Mouse (Mus musculus) MEL (cell line): ENCODE data around the gene Gmppb. TPM values are rescaled to one million over a fixed set of nuclear protein-coding genes. Genes with fewer than 3 reads are reported as not detected.
A peak's percentile ranks its signal among the peaks of the same experiment; 100 is the strongest.

ENCODE experiments used
- DNase-seq: peaks from one replicate; pipeline ENCODE4 v3.0.0; 2011; ENCODE audit warnings: low read depth, low spot score
- H3K27ac ChIP-seq: 2 replicates; pipeline ENCODE4 v1.5.1; 2012; ENCODE audit warnings: low read depth, mild to moderate bottlenecking, control low read depth, low read length, moderate library complexity; ENCODE audit not compliant: control insufficient read depth
- H3K27me3 ChIP-seq, 2 experiments: fragments of 150-350 bp in 1 of 2; sonication (generic) in 1 of 2; 2 replicates each; pipeline ENCODE4 v1.6.1; 2012; ENCODE audit warnings: low read length in 2 of 2, mild to moderate bottlenecking in 2 of 2, improper control_type of control experiment in 1 of 2, moderate library complexity in 1 of 2; ENCODE audit not compliant: insufficient read depth in 2 of 2, control insufficient read depth in 1 of 2
- H3K36me3 ChIP-seq, 2 experiments: 2 replicates each; pipeline ENCODE4 v1.6.1; 2012 to 2014; ENCODE audit warnings: low read length in 2 of 2, improper control_type of control experiment in 1 of 2, inconsistent platforms in 1 of 2, mild to moderate bottlenecking in 1 of 2; ENCODE audit not compliant: insufficient read depth in 2 of 2, control insufficient read depth in 1 of 2
- H3K4me1 ChIP-seq, 2 experiments: fragments of 150-350 bp in 1 of 2; sonication (generic) in 1 of 2; 2 replicates each; pipeline ENCODE4 v1.6.1; 2012; ENCODE audit warnings: low read length in 2 of 2, improper control_type of control experiment in 1 of 2, mild to moderate bottlenecking in 1 of 2; ENCODE audit not compliant: insufficient read depth in 2 of 2, control insufficient read depth in 1 of 2
- H3K4me3 ChIP-seq, 2 experiments: fragments of 150-350 bp in 1 of 2; sonication (generic) in 1 of 2; 2 replicates each; pipeline ENCODE4 v1.5.1; 2012; ENCODE audit warnings: low read depth in 2 of 2, low read length in 2 of 2, mild to moderate bottlenecking in 2 of 2, moderate library complexity in 2 of 2, control low read depth in 1 of 2, improper control_type of control experiment in 1 of 2; ENCODE audit not compliant: control insufficient read depth in 1 of 2, insufficient read depth in 1 of 2
- H3K79me2 ChIP-seq: 2 replicates; pipeline ENCODE4 v1.6.1; 2012; ENCODE audit warnings: mild to moderate bottlenecking, low read length, moderate library complexity; ENCODE audit not compliant: control insufficient read depth, poor library complexity, insufficient read depth
- H3K9ac ChIP-seq: 2 replicates; pipeline ENCODE4 v1.6.1; 2012; ENCODE audit warnings: low read depth, mild to moderate bottlenecking, control low read depth, low read length, moderate library complexity; ENCODE audit not compliant: control insufficient read depth, poor library complexity, severe bottlenecking
- H3K9me3 ChIP-seq: fragments of 150-350 bp; sonication (generic); replicated peaks from 2 replicates; pipeline ENCODE4 v1.6.1; 2012; ENCODE audit warnings: mild to moderate bottlenecking, low read length, improper control_type of control experiment, moderate library complexity; ENCODE audit not compliant: insufficient read depth
- BHLHE40 ChIP-seq: IDR thresholded peaks from 2 replicates; pipeline ENCODE4 v1.6.1; 2012; ENCODE audit warnings: low read depth, mild to moderate bottlenecking, inconsistent platforms, low read length, improper control_type of control experiment, borderline replicate concordance
- CHD1 ChIP-seq: IDR thresholded peaks from 2 replicates; pipeline ENCODE4 v1.6.1; 2012; ENCODE audit warnings: low read depth, mild to moderate bottlenecking, inconsistent platforms, low read length, improper control_type of control experiment
- CTCF ChIP-seq, 3 experiments: IDR thresholded peaks in 2 of 3; conservative IDR thresholded peaks in 1 of 3; 2 replicates each; pipeline ENCODE4 v1.5.1; 2011 to 2012; ENCODE audit warnings: low read length in 3 of 3, low read depth in 2 of 3, mild to moderate bottlenecking in 2 of 3, improper control_type of control experiment in 1 of 3, inconsistent platforms in 1 of 3, mixed read lengths in 1 of 3, moderate library complexity in 1 of 3; ENCODE audit not compliant: control insufficient read depth in 1 of 3, insufficient read depth in 1 of 3, poor library complexity in 1 of 3, severe bottlenecking in 1 of 3
- E2F4 ChIP-seq: IDR thresholded peaks from 2 replicates; pipeline ENCODE4 v1.6.1; 2011; ENCODE audit warnings: low read depth, low read length, improper control_type of control experiment, borderline replicate concordance
- ELF1 ChIP-seq: IDR thresholded peaks from 2 replicates; pipeline ENCODE4 v1.6.1; 2014; ENCODE audit warnings: low read depth, mild to moderate bottlenecking, inconsistent platforms, low read length, improper control_type of control experiment, moderate library complexity
- ETS1 ChIP-seq: IDR thresholded peaks from 2 replicates; pipeline ENCODE4 v1.6.1; 2012; ENCODE audit warnings: low read depth, mild to moderate bottlenecking, inconsistent platforms, low read length, improper control_type of control experiment, moderate library complexity
- GABPA ChIP-seq: IDR thresholded peaks from 2 replicates; pipeline ENCODE4 v1.6.1; 2012; ENCODE audit warnings: low read depth, mild to moderate bottlenecking, inconsistent platforms, low read length, improper control_type of control experiment, moderate library complexity
- HCFC1 ChIP-seq: IDR thresholded peaks from 2 replicates; pipeline ENCODE4 v1.6.1; 2012; ENCODE audit warnings: low read depth, mild to moderate bottlenecking, inconsistent platforms, low read length, improper control_type of control experiment, moderate library complexity
- KAT2A ChIP-seq: conservative IDR thresholded peaks from 2 replicates; pipeline ENCODE4 v1.6.1; 2012; ENCODE audit warnings: low read depth, low read length, improper control_type of control experiment, inconsistent platforms
- MAFK ChIP-seq: IDR thresholded peaks from 2 replicates; pipeline ENCODE4 v1.6.1; 2011; ENCODE audit warnings: low read depth, mild to moderate bottlenecking, low read length, improper control_type of control experiment, borderline replicate concordance
- MAZ ChIP-seq: IDR thresholded peaks from 2 replicates; pipeline ENCODE4 v1.6.1; 2012; ENCODE audit warnings: low read depth, mild to moderate bottlenecking, inconsistent platforms, low read length, improper control_type of control experiment
- MXI1 ChIP-seq: IDR thresholded peaks from 2 replicates; pipeline ENCODE4 v1.6.1; 2011; ENCODE audit warnings: mild to moderate bottlenecking, low read depth, low read length, improper control_type of control experiment
- MYB ChIP-seq: IDR thresholded peaks from 2 replicates; pipeline ENCODE4 v1.6.1; 2011; ENCODE audit warnings: mild to moderate bottlenecking, low read depth, low read length, improper control_type of control experiment
- MYC ChIP-seq: IDR thresholded peaks from 2 replicates; pipeline ENCODE4 v1.6.1; 2011; ENCODE audit warnings: low read depth, mild to moderate bottlenecking, low read length, improper control_type of control experiment, moderate library complexity
- NELFE ChIP-seq: IDR thresholded peaks from 2 replicates; pipeline ENCODE4 v1.6.1; 2011; ENCODE audit warnings: low read depth, low read length, improper control_type of control experiment
- POLR2A ChIP-seq, 2 experiments: IDR thresholded peaks; 2 replicates each; pipeline ENCODE4 v1.6.1; 2011 to 2012; ENCODE audit warnings: low read length in 2 of 2, mild to moderate bottlenecking in 2 of 2, control low read depth in 1 of 2, improper control_type of control experiment in 1 of 2, low read depth in 1 of 2, moderate library complexity in 1 of 2; ENCODE audit not compliant: control insufficient read depth in 1 of 2, insufficient read depth in 1 of 2, poor library complexity in 1 of 2
- POLR2AphosphoS2 ChIP-seq: IDR thresholded peaks from 2 replicates; pipeline ENCODE4 v1.6.1; 2011; ENCODE audit warnings: low read length, improper control_type of control experiment
- POLR2AphosphoS5 ChIP-seq: IDR thresholded peaks from 2 replicates; pipeline ENCODE4 v1.6.1; 2012; ENCODE audit warnings: low read depth, borderline replicate concordance, mild to moderate bottlenecking, inconsistent platforms, low read length, moderate library complexity, mixed read lengths
- RAD21 ChIP-seq: IDR thresholded peaks from 2 replicates; pipeline ENCODE4 v1.6.1; 2011; ENCODE audit warnings: mild to moderate bottlenecking, low read depth, low read length, improper control_type of control experiment
- RCOR1 ChIP-seq: IDR thresholded peaks from 2 replicates; pipeline ENCODE4 v1.6.1; 2012; ENCODE audit warnings: low read depth, mild to moderate bottlenecking, inconsistent platforms, low read length, improper control_type of control experiment
- SIN3A ChIP-seq: IDR thresholded peaks from 2 replicates; pipeline ENCODE4 v1.6.1; 2012; ENCODE audit warnings: low read length, improper control_type of control experiment, inconsistent platforms
- TAL1 ChIP-seq: IDR thresholded peaks from 2 replicates; pipeline ENCODE4 v1.6.1; 2012; ENCODE audit warnings: mild to moderate bottlenecking, inconsistent platforms, low read length, moderate library complexity, mixed read lengths
- TBP ChIP-seq: IDR thresholded peaks from 2 replicates; pipeline ENCODE4 v1.8.0; 2011; ENCODE audit warnings: low read depth, low read length, improper control_type of control experiment
- UBTF ChIP-seq: IDR thresholded peaks from 2 replicates; pipeline ENCODE4 v1.6.1; 2012; ENCODE audit warnings: low read depth, mild to moderate bottlenecking, inconsistent platforms, low read length, improper control_type of control experiment, moderate library complexity, borderline replicate concordance; ENCODE audit not compliant: insufficient read depth
- USF1 ChIP-seq: IDR thresholded peaks from 2 replicates; pipeline ENCODE4 v1.6.1; 2014; ENCODE audit warnings: low read depth, mild to moderate bottlenecking, inconsistent platforms, low read length, improper control_type of control experiment, moderate library complexity
- USF2 ChIP-seq, 2 experiments: IDR thresholded peaks; 2 replicates each; pipeline ENCODE4 v1.6.1; 2011 to 2012; ENCODE audit warnings: improper control_type of control experiment in 2 of 2, low read length in 2 of 2, borderline replicate concordance in 1 of 2, inconsistent platforms in 1 of 2, low read depth in 1 of 2, mild to moderate bottlenecking in 1 of 2; ENCODE audit not compliant: insufficient read depth in 1 of 2
- ZC3H11A ChIP-seq: IDR thresholded peaks from 2 replicates; pipeline ENCODE4 v1.6.1; 2012; ENCODE audit warnings: low read depth, mild to moderate bottlenecking, inconsistent platforms, low read length, improper control_type of control experiment
- ZKSCAN1 ChIP-seq: IDR thresholded peaks from 2 replicates; pipeline ENCODE4 v1.6.1; 2012; ENCODE audit warnings: low read depth, mild to moderate bottlenecking, inconsistent platforms, low read length, improper control_type of control experiment, moderate library complexity
- ZMIZ1 ChIP-seq: IDR thresholded peaks from 2 replicates; pipeline ENCODE4 v1.6.1; 2012; ENCODE audit warnings: low read depth, mild to moderate bottlenecking, inconsistent platforms, low read length, improper control_type of control experiment, moderate library complexity
- ZNF384 ChIP-seq: IDR thresholded peaks from 2 replicates; pipeline ENCODE4 v1.6.1; 2012; ENCODE audit warnings: low read depth, mild to moderate bottlenecking, inconsistent platforms, low read length, improper control_type of control experiment
- polyA plus RNA-seq, 2 experiments: library from polyadenylated mRNA; stranded (reverse) in 1 of 2; unstranded in 1 of 2; fragments of >175 nt in 1 of 2; fragments of >200 nt in 1 of 2; gene quantifications; 2 replicates each; pipeline versions ENCODE4 v1.2.1 to v1.2.4; 2012; ENCODE audit warnings: low replicate concordance in 2 of 2, low read depth in 1 of 2; ENCODE audit not compliant: insufficient read length in 2 of 2, insufficient read depth in 1 of 2, missing spikeins in 1 of 2
- total RNA-seq: library from RNA; depleted of rRNA; stranded (reverse); fragments of 300-350 nt; gene quantifications from 2 replicates; pipeline ENCODE4 v1.2.3, GENCODE M21; 2012

The Gmppb gene
- total and polyA plus RNA-seq, 3 experiments, result 26.2 to 38.1 TPM; not detected in 1

DNA sequence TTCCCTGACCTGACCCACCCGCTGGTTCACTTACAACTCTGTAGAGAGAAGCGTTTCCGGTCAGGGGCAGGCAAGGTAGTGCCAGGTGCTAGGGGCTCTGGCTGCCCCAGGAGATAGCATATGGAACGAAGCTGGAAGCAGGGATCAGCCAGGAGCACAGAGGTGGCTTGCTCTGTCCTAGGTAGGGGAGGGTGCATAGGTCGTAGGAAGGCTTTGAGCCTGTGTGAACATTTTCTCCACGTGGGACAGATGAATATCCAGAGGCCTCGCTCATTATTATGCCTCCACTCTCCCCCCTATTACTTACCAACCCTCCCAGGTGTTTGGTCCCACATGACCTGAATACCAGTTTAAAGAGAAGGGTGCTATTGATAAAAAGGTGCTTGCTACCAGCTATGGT, 3.4 kb downstream of the Gmppb start:
- Histone ChIP-seq H3K9ac (no peak overlapping the region), H3K27ac (no peak overlapping the region)

DNA sequence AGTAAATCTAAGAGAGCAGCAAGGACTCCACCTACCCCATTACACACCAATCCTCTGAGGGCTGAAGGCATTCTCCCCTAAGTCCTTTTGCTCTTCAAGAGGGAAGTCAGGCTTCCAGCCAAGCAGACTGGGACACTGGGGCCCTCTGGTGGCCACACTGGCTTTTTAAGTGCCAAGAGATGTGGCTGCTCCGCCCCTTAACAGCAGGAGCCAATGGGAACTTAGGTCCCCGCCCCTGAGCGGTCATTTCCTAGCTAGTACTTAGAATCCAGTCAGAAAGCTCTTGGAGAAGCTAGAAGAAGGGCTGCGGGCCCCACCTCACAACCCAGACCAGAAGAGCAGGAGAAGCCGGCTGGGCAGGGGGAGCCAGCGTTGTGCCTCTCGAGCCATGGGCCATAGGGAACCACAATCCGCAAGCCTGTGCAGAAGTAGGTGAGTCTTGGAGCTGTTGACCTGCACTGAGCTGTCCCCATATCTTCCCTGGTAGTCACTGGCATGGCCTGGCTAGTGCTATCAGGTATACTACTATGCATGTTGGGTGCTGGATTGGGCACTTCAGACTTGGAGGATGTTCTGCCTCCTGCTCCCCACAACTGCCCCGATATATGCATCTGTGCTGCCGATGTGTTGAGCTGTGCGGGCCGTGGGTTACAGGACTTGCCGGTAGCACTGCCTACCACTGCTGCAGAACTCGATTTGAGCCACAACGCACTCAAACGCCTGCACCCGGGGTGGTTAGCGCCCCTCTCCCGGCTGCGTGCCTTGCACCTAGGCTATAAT, 4.0 kb downstream of the Gmppb start, which contains the start of gene Amigo3:
Gene Amigo3, plus strand, starts transcription at position 275 of the 780 bp plus-strand sequence.
- Histone ChIP-seq H3K4me3 (no peak within 1 kb of the TSS), H3K9ac (no peak within 1 kb of the TSS), H3K4me1 (peaks cover 0 to 8% of the 10 kb centered on the region in 2 experiments; a peak in 3 of 4 replicates)
- TF ChIP-seq ELF1 (peak; percentile 61; the same call in 1 of the 2 replicates), BHLHE40 (no peak), NELFE (no peak), USF1 (no peak), ZNF384 (no peak), TAL1 (no peak), CTCF (IDR thresholded peaks at IDR 0.05 in 2 of 3, conservative IDR thresholded peaks at IDR 0.05 in 1 of 3; ENCODE audit: control insufficient read depth in 1 of 3, insufficient read depth in 1 of 3, low read depth in 2 of 3, low read length in 3 of 3, poor library complexity in 1 of 3, severe bottlenecking in 1 of 3) (peak; percentile 82 to 97 (median 89)), POLR2AphosphoS5 (peak; percentile 23; the same call in 1 of the 2 replicates), ZC3H11A (peak; percentile 86), HCFC1 (peak; percentile 49; the same call in 1 of the 2 replicates), ZKSCAN1 (no peak), UBTF (no peak), SIN3A (peak; percentile 85), POLR2AphosphoS2 (peak; percentile 72; the same call in 1 of the 2 replicates), MXI1 (no peak), MAFK (no peak), RCOR1 (no peak), RAD21 (peak; percentile 86), MAZ (no peak), USF2 (IDR thresholded peaks at IDR 0.05; ENCODE audit: borderline replicate concordance in 1 of 2, insufficient read depth in 1 of 2, low read depth in 1 of 2, low read length in 2 of 2) (no peak), ETS1 (0 out of 2 replicates have a peak, but pooled peaks have one; percentile 13), CHD1 (no peak), E2F4 (no peak), TBP (peak; percentile 96), POLR2A (IDR thresholded peaks at IDR 0.05; ENCODE audit: control insufficient read depth in 1 of 2, insufficient read depth in 1 of 2, low read depth in 1 of 2, low read length in 2 of 2, poor library complexity in 1 of 2) (peak; percentile 25 to 49; a peak in 2 of 4 replicates), MYB (no peak), MYC (no peak)

More for the DNA sequence above, 3.4 kb downstream of the Gmppb start:
- no peaks in the 10 kb centered on the region for H3K9me3 ChIP-seq
- peaks cover 1 to 15% of the 10 kb centered on the region in 2 experiments for H3K4me1 ChIP-seq
- DNase-seq, result no peak
- peaks cover 10% of the 10 kb centered on the region for H3K79me2 ChIP-seq
- H3K36me3 ChIP-seq, result peaks cover 0 to 4% of the 10 kb centered on the region in 2 experiments; a peak in 2 of 4 replicates
- no peak for TF ChIP-seq GABPA
- TF ChIP-seq ZC3H11A, result no peak
- TF ChIP-seq KAT2A, result no peak
- no peak for TF ChIP-seq TBP
- TF ChIP-seq RAD21, result no peak
- no peak for TF ChIP-seq MXI1
- TF ChIP-seq CTCF (IDR thresholded peaks at IDR 0.05 in 2 of 3, conservative IDR thresholded peaks at IDR 0.05 in 1 of 3; ENCODE audit: control insufficient read depth in 1 of 3, insufficient read depth in 1 of 3, low read depth in 2 of 3, low read length in 3 of 3, poor library complexity in 1 of 3, severe bottlenecking in 1 of 3), result no peak
- TF ChIP-seq ZMIZ1, result 0 out of 2 replicates have a peak, but pooled peaks have one; percentile 14
- no peak overlapping the region for H3K4me3 ChIP-seq
- H3K27me3 ChIP-seq, result no peaks in the 10 kb centered on the region

More for the DNA sequence above, 4.0 kb downstream of the Gmppb start, which contains the start of gene Amigo3:
- no peak within 1 kb of the TSS for H3K27ac ChIP-seq
- no peaks in the 10 kb centered on the region; a peak in 1 of 4 replicates for H3K36me3 ChIP-seq
- H3K9me3 ChIP-seq, result no peaks in the 10 kb centered on the region
- DNase-seq, result peak; percentile 97
- H3K27me3 ChIP-seq, result no peaks in the 10 kb centered on the region
- H3K79me2 ChIP-seq, result peaks cover 10% of the 10 kb centered on the region
